Mouse (Mus musculus) ES-Bruce4 (cell line): ENCODE measurements around the gene Scamp5. TPM values are rescaled to one million over a fixed set of nuclear protein-coding genes. Genes with fewer than 3 reads are reported as not detected.

Experiments used
- H3K27ac ChIP-seq: 2 replicates; pipeline ENCODE4 v1.5.1; 2012; ENCODE audit warnings: low read length, inconsistent platforms; ENCODE audit not compliant: insufficient read depth
- H3K27me3 ChIP-seq: 2 replicates; pipeline ENCODE4 v1.6.1; 2012; ENCODE audit warnings: mild to moderate bottlenecking, low read length, inconsistent platforms; ENCODE audit not compliant: control insufficient read depth, poor library complexity, insufficient read depth, severe bottlenecking
- H3K36me3 ChIP-seq: 2 replicates; pipeline ENCODE4 v1.6.1; 2012; ENCODE audit warnings: inconsistent platforms, mild to moderate bottlenecking, low read length, moderate library complexity; ENCODE audit not compliant: control insufficient read depth, poor library complexity, insufficient read depth, severe bottlenecking
- H3K4me1 ChIP-seq: one replicate; pipeline ENCODE4 v1.8.1; 2011; ENCODE audit warnings: low read length; ENCODE audit not compliant: control insufficient read depth, insufficient read depth
- H3K4me3 ChIP-seq: 2 replicates; pipeline ENCODE4 v1.5.1; 2011; ENCODE audit warnings: low read depth, mild to moderate bottlenecking, low read length
- H3K9ac ChIP-seq: 2 replicates; pipeline ENCODE4 v1.6.1; 2012; ENCODE audit warnings: low read depth, mild to moderate bottlenecking, inconsistent platforms; ENCODE audit not compliant: poor library complexity, severe bottlenecking
- H3K9me3 ChIP-seq: replicated peaks from 2 replicates; pipeline ENCODE4 v1.6.1; 2012; ENCODE audit warnings: mild to moderate bottlenecking, low read length, inconsistent platforms; ENCODE audit not compliant: control insufficient read depth, poor library complexity, insufficient read depth, severe bottlenecking
- CTCF ChIP-seq: IDR thresholded peaks from one replicate; pipeline ENCODE4 v1.8.1; 2011; ENCODE audit warnings: low read depth, low read length
- EP300 ChIP-seq: IDR thresholded peaks from 2 replicates; pipeline ENCODE4 v1.6.1; 2011; ENCODE audit warnings: low read depth, low read length; ENCODE audit not compliant: insufficient read depth
- POLR2A ChIP-seq: IDR thresholded peaks from one replicate; pipeline ENCODE4 v1.8.1; 2011; ENCODE audit warnings: low read length; ENCODE audit not compliant: insufficient read depth
- polyA plus RNA-seq: library from polyadenylated mRNA; stranded (reverse); fragments of >200 nt; gene quantifications from 2 replicates; pipeline ENCODE4 v1.2.4, GENCODE M21; 2011; ENCODE audit warnings: low read depth; ENCODE audit not compliant: missing spikeins, insufficient read depth, insufficient read length

Gene Scamp5
- polyA plus RNA-seq, 1 experiment = 31.1 TPM

- H3K9ac ChIP-seq = no peak overlapping the region
Observed at GRCm38 (mm10) chr9:57434405-57435165, 33.3 kb downstream of the Scamp5 start.

GRCm38 (mm10) chr9:57433097-57434032 lies 34.5 kb downstream of the Scamp5 start:
- Histone ChIP-seq H3K27me3 (no peaks in the 10 kb centered on the region), H3K4me1 (peaks cover 16% of the 10 kb centered on the region), H3K27ac (peak overlapping the region; percentile 30; the same call in 1 of the 2 replicates), H3K9me3 (no peaks in the 10 kb centered on the region), H3K9ac (no peak overlapping the region), H3K36me3 (peaks cover 3% of the 10 kb centered on the region; the same call in 1 of the 2 replicates), H3K4me3 (no peak overlapping the region)
- no peak for TF ChIP-seq POLR2A
- peak; percentile 86 for TF ChIP-seq CTCF

More at GRCm38 (mm10) chr9:57434405-57435165, 33.3 kb downstream of the Scamp5 start:
- H3K4me3 ChIP-seq = no peak overlapping the region
- no peaks in the 10 kb centered on the region for H3K9me3 ChIP-seq
- no peak for TF ChIP-seq POLR2A
- TF ChIP-seq CTCF = no peak
- TF ChIP-seq EP300 = no peak
- H3K4me1 ChIP-seq = peaks cover 12% of the 10 kb centered on the region
- H3K36me3 ChIP-seq = peaks cover 3% of the 10 kb centered on the region; the same call in 1 of the 2 replicates
- H3K27me3 ChIP-seq = no peaks in the 10 kb centered on the region
- H3K27ac ChIP-seq = no peak overlapping the region

DNA sequence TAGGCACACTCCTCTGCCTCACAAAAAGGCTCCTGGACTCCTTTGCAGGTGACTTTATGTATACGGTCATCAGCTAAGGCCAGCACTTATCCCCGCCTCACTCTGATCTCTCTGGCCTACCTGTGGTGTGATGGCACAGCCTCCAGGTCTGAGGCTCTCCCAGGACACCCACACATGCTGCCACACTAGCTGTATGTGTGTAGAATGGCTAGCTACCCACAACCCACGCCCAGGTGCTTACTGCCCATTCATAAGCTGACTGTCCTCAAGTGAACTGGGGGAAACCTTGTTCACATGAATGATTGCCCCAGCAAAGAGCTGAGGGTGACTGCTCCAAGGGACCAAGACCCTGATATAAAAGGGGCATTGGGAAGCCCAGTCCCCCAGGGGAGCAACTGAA lies 35.4 kb downstream of the Scamp5 start:
- Histone ChIP-seq H3K9ac (no peak overlapping the region), H3K9me3 (no peaks in the 10 kb centered on the region), H3K4me3 (no peak overlapping the region), H3K27me3 (no peaks in the 10 kb centered on the region), H3K27ac (no peak overlapping the region), H3K36me3 (peaks cover 3% of the 10 kb centered on the region; the same call in 1 of the 2 replicates), H3K4me1 (peaks cover 18% of the 10 kb centered on the region)
- TF ChIP-seq EP300 (no peak), CTCF (no peak), POLR2A (no peak)

- H3K9ac ChIP-seq = no peak overlapping the region
- peak overlapping the region; percentile 71 for H3K27ac ChIP-seq
- TF ChIP-seq POLR2A (no peak), CTCF (no peak), EP300 (no peak)
- H3K27me3 ChIP-seq = no peaks in the 10 kb centered on the region
- peaks cover 18% of the 10 kb centered on the region for H3K4me1 ChIP-seq
- H3K9me3 ChIP-seq = no peaks in the 10 kb centered on the region
- H3K36me3 ChIP-seq = peaks cover 3% of the 10 kb centered on the region; the same call in 1 of the 2 replicates
- H3K4me3 ChIP-seq = no peak overlapping the region
Observed at GRCm38 (mm10) chr9:57431202-57431601, 36.7 kb downstream of the Scamp5 start.

DNA sequence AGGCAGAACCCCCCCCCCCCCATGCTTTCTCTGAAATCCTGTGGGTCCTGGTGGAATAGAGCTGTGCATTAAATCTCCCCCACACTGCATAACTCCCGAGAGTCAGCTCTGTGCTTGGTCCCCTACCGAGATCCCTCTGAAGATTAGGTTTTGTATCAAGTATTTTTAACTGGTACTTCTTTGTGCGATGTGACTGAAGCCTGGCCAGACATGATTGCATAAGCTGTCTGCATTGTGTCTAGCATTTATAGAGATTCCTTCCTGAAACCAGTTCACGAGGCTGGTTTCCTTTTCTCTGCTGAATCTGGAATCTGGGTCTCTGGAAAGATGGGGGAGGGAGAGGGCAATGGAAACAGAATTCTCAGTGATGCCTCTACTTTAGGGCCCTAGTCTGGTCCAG lies 39.5 kb downstream of the Scamp5 start:
- Histone ChIP-seq H3K27me3 (no peaks in the 10 kb centered on the region), H3K36me3 (no peaks in the 10 kb centered on the region), H3K4me1 (peaks cover 15% of the 10 kb centered on the region), H3K9me3 (no peaks in the 10 kb centered on the region), H3K27ac (peak overlapping the region; percentile 91), H3K4me3 (no peak overlapping the region), H3K9ac (peak overlapping the region; percentile 51)
- TF ChIP-seq EP300 (no peak), POLR2A (no peak), CTCF (no peak)
